26 mouse cellular contexts compared by ENCODE assay signal in the genomic region with DNA sequence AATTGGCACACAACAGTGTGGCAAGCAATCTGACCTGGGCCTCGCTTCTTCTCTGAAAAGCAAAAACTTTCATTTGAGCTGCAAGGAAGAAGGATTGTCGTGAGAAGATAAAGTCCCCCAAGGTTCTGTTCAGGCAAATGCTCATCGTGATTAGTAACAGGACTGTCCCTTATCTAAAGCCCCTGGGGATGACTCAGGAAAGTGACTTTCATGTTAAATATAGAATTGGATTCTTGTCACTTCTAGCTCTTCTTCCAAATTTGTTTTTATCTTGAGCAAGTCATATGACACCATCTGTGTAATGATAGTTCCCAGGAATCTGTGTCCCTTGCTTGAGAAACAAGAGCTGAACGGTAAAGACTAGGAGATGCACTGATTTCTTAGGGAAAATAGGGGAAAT.
"Had no signal": no experiment of that assay in that cellular context is flagged by ENCODE, and none has a peak within 500 bp of the region (broad histone marks: within the 10 kb centered on the region; RNA-seq: fewer than 3 reads in every experiment).

No protein-coding gene starts in this region.

- H3K4me3 ChIP-seq: embryonic facial prominence, embryonic 10.5 days; embryonic facial prominence, embryonic 12.5 days; embryonic facial prominence, embryonic 13.5 days; embryonic facial prominence, embryonic 15.5 days; erythroblast, embryonic 14.5 days; forebrain, embryonic 10.5 days; forebrain, embryonic 12.5 days; forebrain, embryonic 13.5 days; forebrain, embryonic 15.5 days; gastrocnemius, adult 2 months; heart, adult 2 months; heart, embryonic 10.5 days had no signal

- H3K9ac ChIP-seq: embryonic facial prominence, embryonic 12.5 days; embryonic facial prominence, embryonic 13.5 days; embryonic facial prominence, embryonic 15.5 days; forebrain, embryonic 12.5 days; forebrain, embryonic 13.5 days; forebrain, embryonic 15.5 days; forebrain, postnatal 0 days had no signal

- ATAC-seq: forebrain, embryonic 13.5 days; forebrain, embryonic 14.5 days; forebrain, embryonic 15.5 days; forebrain, embryonic 16.5 days; forebrain, postnatal 0 days had no signal

- H3K9me3 ChIP-seq: embryonic facial prominence, embryonic 10.5 days; embryonic facial prominence, embryonic 12.5 days; embryonic facial prominence, embryonic 13.5 days; embryonic facial prominence, embryonic 15.5 days; forebrain, embryonic 10.5 days; forebrain, embryonic 12.5 days; forebrain, embryonic 13.5 days; forebrain, embryonic 15.5 days; heart, embryonic 10.5 days had no signal

- H3K36me3 ChIP-seq: embryonic facial prominence, embryonic 10.5 days; embryonic facial prominence, embryonic 12.5 days; embryonic facial prominence, embryonic 13.5 days; embryonic facial prominence, embryonic 15.5 days; forebrain, embryonic 10.5 days; forebrain, embryonic 12.5 days; forebrain, embryonic 15.5 days; heart, embryonic 10.5 days had no signal

- H3K27ac ChIP-seq: embryonic facial prominence, embryonic 10.5 days; embryonic facial prominence, embryonic 12.5 days; embryonic facial prominence, embryonic 13.5 days; embryonic facial prominence, embryonic 15.5 days; forebrain, embryonic 10.5 days; forebrain, embryonic 12.5 days; forebrain, embryonic 13.5 days; forebrain, embryonic 15.5 days; gastrocnemius, adult 2 months; heart, adult 2 months; heart, embryonic 10.5 days had no signal

- DNase-seq: cerebellum, adult 9-10 months; cerebellum, adult 9-11 months; cerebellum, postnatal 14 days; cerebellum, postnatal 25 days; cerebellum, postnatal 36 days; embryo, embryonic 11 days; forebrain, postnatal 0 days; gastrocnemius, adult 2 months; gastrocnemius, postnatal 10 days; gastrocnemius, postnatal 14 days; gastrocnemius, postnatal 25 days; gastrocnemius, postnatal 36 days; heart, adult 18-20 months; heart, adult 2 months had no signal

- H3K27me3 ChIP-seq: embryonic facial prominence, embryonic 12.5 days; embryonic facial prominence, embryonic 13.5 days; embryonic facial prominence, embryonic 15.5 days; forebrain, embryonic 12.5 days; forebrain, embryonic 13.5 days; forebrain, embryonic 15.5 days had no signal

- H3K4me1 ChIP-seq: embryonic facial prominence, embryonic 10.5 days; embryonic facial prominence, embryonic 12.5 days; embryonic facial prominence, embryonic 13.5 days; embryonic facial prominence, embryonic 15.5 days; forebrain, embryonic 10.5 days; forebrain, embryonic 12.5 days; heart, embryonic 10.5 days had no signal
